In genomic region chr4:45185331-45185669, GRCm38 (mm10) we compare ENCODE assay signal across 9 mouse cellular contexts. TPM values are rescaled to one million over a fixed set of nuclear protein-coding genes. Genes with fewer than 3 reads are reported as not detected.
DNase-seq lines count a peak whose midpoint lies in the region; ATAC-seq and TF ChIP-seq lines count a peak whose summit lies in the region.
"Had no signal": no experiment of that assay in that cellular context is flagged by ENCODE, and none has a peak within 500 bp of the region (broad histone marks: within the 10 kb centered on the region; RNA-seq: fewer than 3 reads in every experiment).

No protein-coding gene starts in this region.

- WGBS in liver, adult 2 months = 5% methylated on average over 10 of the region's 10 CpGs
- WGBS in embryonic facial prominence, embryonic 13.5 days = under 1% methylated on average over 10 of the region's 10 CpGs
- 2% methylated on average over 10 of the region's 10 CpGs for WGBS in intestine, embryonic 15.5 days
- 4% methylated on average over 10 of the region's 10 CpGs for WGBS in neural tube, embryonic 14.5 days

- intact Hi-C loops in gastrocnemius, postnatal 36 days (cut with DNase I) = no loop called here

- no peak for DNase-seq in liver, adult 2 months (ENCODE audit: extremely low read depth, low read depth, low spot score)
- no peak for DNase-seq in liver
- no peak for DNase-seq in urinary bladder, adult 18-20 months (ENCODE audit: low spot score in 2 of 2)
- DNase-seq in gastrocnemius, postnatal 36 days = no peak
- DNase-seq in urinary bladder, postnatal 14 days (ENCODE audit: low spot score) = no peak
- DNase-seq: left cerebral cortex, postnatal 4 days had no signal

- peak overlapping the region; percentile 95 for H3K4me2 ChIP-seq in embryonic facial prominence, embryonic 13.5 days
- H3K4me2 ChIP-seq in intestine, embryonic 15.5 days (replicated peaks) = peak overlapping the region; percentile 98
- H3K4me2 ChIP-seq in neural tube, embryonic 14.5 days (ENCODE audit: low read depth, low read length) = peak overlapping the region; percentile 99

- H3K27ac ChIP-seq in liver, adult 2 months (replicated peaks; ENCODE audit: insufficient read depth, low read depth, low read length) = no peak overlapping the region
- H3K27ac ChIP-seq in embryonic facial prominence, embryonic 13.5 days = no peak overlapping the region
- H3K27ac ChIP-seq in intestine, embryonic 15.5 days = no peak overlapping the region
- no peak overlapping the region for H3K27ac ChIP-seq in neural tube, embryonic 14.5 days (ENCODE audit: low read depth, low read length)

- 0 out of 2 replicates have a peak, but pooled peaks cover 4% of the 10 kb centered on the region for H3K4me1 ChIP-seq in liver, adult 2 months (ENCODE audit: control insufficient read depth, insufficient read depth, low read length)
- peaks cover 15% of the 10 kb centered on the region for H3K4me1 ChIP-seq in embryonic facial prominence, embryonic 13.5 days
- 0 out of 2 replicates have a peak, but pooled peaks cover 9% of the 10 kb centered on the region for H3K4me1 ChIP-seq in intestine, embryonic 15.5 days (replicated peaks)
- H3K4me1 ChIP-seq in neural tube, embryonic 14.5 days (ENCODE audit: control insufficient read depth, insufficient read depth, low read length) = peaks cover 9% of the 10 kb centered on the region; the same call in 1 of the 2 replicates

- no peaks in the 10 kb centered on the region for H3K9me3 ChIP-seq in embryonic facial prominence, embryonic 13.5 days
- no peaks in the 10 kb centered on the region for H3K9me3 ChIP-seq in intestine, embryonic 15.5 days
- H3K9me3 ChIP-seq in neural tube, embryonic 14.5 days (ENCODE audit: control insufficient read depth, low read length) = no peaks in the 10 kb centered on the region

- H3K36me3 ChIP-seq in liver, adult 2 months (ENCODE audit: control insufficient read depth, insufficient read depth, low read length) = no peaks in the 10 kb centered on the region
- H3K36me3 ChIP-seq in embryonic facial prominence, embryonic 13.5 days = no peaks in the 10 kb centered on the region
- no peaks in the 10 kb centered on the region for H3K36me3 ChIP-seq in intestine, embryonic 15.5 days
- no peaks in the 10 kb centered on the region for H3K36me3 ChIP-seq in neural tube, embryonic 14.5 days (ENCODE audit: control insufficient read depth, insufficient read depth, low read length)

- peak overlapping the region; percentile 14; the same call in 1 of the 2 replicates for H3K9ac ChIP-seq in liver, adult 2 months (ENCODE audit: low read depth, low read length)
- peak overlapping the region; percentile 73 for H3K9ac ChIP-seq in embryonic facial prominence, embryonic 13.5 days
- peak overlapping the region; percentile 54 for H3K9ac ChIP-seq in intestine, embryonic 15.5 days
- H3K9ac ChIP-seq in neural tube, embryonic 14.5 days (replicated peaks; ENCODE audit: low read depth, low read length) = peak overlapping the region; percentile 65

- peaks cover 11% of the 10 kb centered on the region for H3K27me3 ChIP-seq in liver, adult 2 months (ENCODE audit: control insufficient read depth, insufficient read depth, low read length)
- peaks cover 51% of the 10 kb centered on the region for H3K27me3 ChIP-seq in embryonic facial prominence, embryonic 13.5 days
- peaks cover 6% of the 10 kb centered on the region; the same call in 1 of the 2 replicates for H3K27me3 ChIP-seq in intestine, embryonic 15.5 days (replicated peaks)
- no peaks in the 10 kb centered on the region for H3K27me3 ChIP-seq in neural tube, embryonic 14.5 days (ENCODE audit: control insufficient read depth, insufficient read depth, low read length)

- no peak for ATAC-seq in embryonic facial prominence, embryonic 13.5 days (ENCODE audit: insufficient number of reproducible peaks, insufficient read depth, low FRiP score, low TSS enrichment, low read depth)
- 0 out of 2 replicates have a peak, but pooled peaks have one; percentile 1 for ATAC-seq in intestine, embryonic 15.5 days
- no peak; the same call in 1 of the 2 replicates for ATAC-seq in neural tube, embryonic 14.5 days (ENCODE audit: low read depth)

- no peaks in the 10 kb centered on the region for H3K79me2 ChIP-seq in liver, adult 2 months (ENCODE audit: control insufficient read depth, insufficient read depth, low read length)

- H3K4me3 ChIP-seq in liver, adult 2 months (ENCODE audit: insufficient read depth, low read depth, low read length) = peak overlapping the region; percentile 53; the same call in 1 of the 2 replicates
- peak overlapping the region; percentile 64 for H3K4me3 ChIP-seq in embryonic facial prominence, embryonic 13.5 days
- H3K4me3 ChIP-seq in intestine, embryonic 15.5 days (replicated peaks) = peak overlapping the region; percentile 57
- H3K4me3 ChIP-seq in neural tube, embryonic 14.5 days (ENCODE audit: low read depth, low read length) = peak overlapping the region; percentile 65

- TF ChIP-seq POLR2A in liver, adult 2 months (IDR thresholded peaks at IDR 0.05; ENCODE audit: extremely low read depth, insufficient read depth, low read length) = no peak

- TF ChIP-seq CTCF in liver, adult 2 months (IDR thresholded peaks at IDR 0.05; ENCODE audit: low read depth, low read length) = no peak

RNA-seq across cellular contexts. Expression of gene Frmpd1, which starts 0.6 kb away (rescaled TPM):
- total RNA-seq in liver, adult 2 months (2014; rRNA removed) = not detected in 2 replicates
- polyA plus RNA-seq in liver, adult 2 months (2012; rRNA removed) = not detected in 2 replicates
- polyA plus RNA-seq in embryonic facial prominence, embryonic 13.5 days (2015; fragmentation: Nextera tagmentation; extraction: Ambion mirVana) = 2.0 and 2.6 TPM in 2 replicates
- 0.48 and 0.57 TPM in 2 replicates for polyA plus RNA-seq in intestine, embryonic 15.5 days (2015; fragmentation: Nextera tagmentation; extraction: Ambion mirVana)
- 2.2 and 2.9 TPM in 2 replicates for polyA plus RNA-seq in neural tube, embryonic 14.5 days (2014; fragmentation: Nextera tagmentation; extraction: Ambion mirVana)
- total RNA-seq in gastrocnemius, postnatal 36 days (2021) = under 1 TPM; 0.54 to 0.84 TPM

Comparison
In these comparisons a context has a peak if more than half of its experiments do, and no peak if none do; other contexts are left out.
1. H3K9ac ChIP-seq: peak in every context shown above with its lines; median percentile 73 in embryonic facial prominence, embryonic 13.5 days; 65 in neural tube, embryonic 14.5 days; 54 in intestine, embryonic 15.5 days; 14 in liver, adult 2 months.